Mouse (Mus musculus): ENCODE measurements around the gene Ugt1a1. TPM values are rescaled to one million over a fixed set of nuclear protein-coding genes. Genes with fewer than 3 reads are reported as not detected.

Ugt1a1 gene
- polyA plus RNA-seq, 1 experiment = 0.47 TPM

- WGBS = 86% methylated on average over 1 of the region's 1 CpGs
- no peaks in the 10 kb centered on the region for H3K36me3 ChIP-seq (ENCODE audit: control insufficient read depth, insufficient read depth, low read length)
- H3K4me3 ChIP-seq (ENCODE audit: control insufficient read depth, insufficient read depth, low read length) = no peak overlapping the region
- H3K4me1 ChIP-seq (replicated peaks; ENCODE audit: control insufficient read depth, insufficient read depth, low read length) = no peaks in the 10 kb centered on the region
- TF ChIP-seq CTCF (IDR thresholded peaks at IDR 0.05; ENCODE audit: borderline replicate concordance, control insufficient read depth, extremely low read depth, insufficient read depth, low read length, poor library complexity) (no peak), POLR2A (IDR thresholded peaks at IDR 0.05; ENCODE audit: control insufficient read depth, extremely low read depth, insufficient read depth, low read length, poor library complexity) (no peak)
- H3K27ac ChIP-seq (ENCODE audit: control insufficient read depth, insufficient read depth, low read length) = no peak overlapping the region
- no peaks in the 10 kb centered on the region for H3K27me3 ChIP-seq (ENCODE audit: control insufficient read depth, insufficient read depth, low read length)
- DNase-seq = no peak
Measured at GRCm38 (mm10) chr1:88213061-88213460, 1.3 kb downstream of the Ugt1a1 start.

GRCm38 (mm10) chr1:88213766-88214461, 2.2 kb downstream of the Ugt1a1 start:
- H3K4me1 ChIP-seq (replicated peaks; ENCODE audit: control insufficient read depth, insufficient read depth, low read length) = no peaks in the 10 kb centered on the region

GRCm38 (mm10) chr1:88214462-88214952, 2.7 kb downstream of the Ugt1a1 start:
- 85% methylated on average over 2 of the region's 2 CpGs for WGBS
- H3K36me3 ChIP-seq (ENCODE audit: control insufficient read depth, insufficient read depth, low read length) = no peaks in the 10 kb centered on the region
- no peak for DNase-seq
- H3K4me3 ChIP-seq (ENCODE audit: control insufficient read depth, insufficient read depth, low read length) = no peak overlapping the region
- H3K27ac ChIP-seq (ENCODE audit: control insufficient read depth, insufficient read depth, low read length) = no peak overlapping the region
- H3K27me3 ChIP-seq (ENCODE audit: control insufficient read depth, insufficient read depth, low read length) = no peaks in the 10 kb centered on the region
- H3K4me1 ChIP-seq (replicated peaks; ENCODE audit: control insufficient read depth, insufficient read depth, low read length) = no peaks in the 10 kb centered on the region
- TF ChIP-seq CTCF (IDR thresholded peaks at IDR 0.05; ENCODE audit: borderline replicate concordance, control insufficient read depth, extremely low read depth, insufficient read depth, low read length, poor library complexity) (no peak), POLR2A (IDR thresholded peaks at IDR 0.05; ENCODE audit: control insufficient read depth, extremely low read depth, insufficient read depth, low read length, poor library complexity) (no peak)

More at GRCm38 (mm10) chr1:88213766-88214461, 2.2 kb downstream of the Ugt1a1 start:
- Histone ChIP-seq H3K36me3 (ENCODE audit: control insufficient read depth, insufficient read depth, low read length) (no peaks in the 10 kb centered on the region), H3K27ac (ENCODE audit: control insufficient read depth, insufficient read depth, low read length) (no peak overlapping the region), H3K27me3 (ENCODE audit: control insufficient read depth, insufficient read depth, low read length) (no peaks in the 10 kb centered on the region), H3K4me3 (ENCODE audit: control insufficient read depth, insufficient read depth, low read length) (no peak overlapping the region)
- WGBS = 90% methylated on average over 2 of the region's 2 CpGs
- no peak for TF ChIP-seq CTCF (IDR thresholded peaks at IDR 0.05; ENCODE audit: borderline replicate concordance, control insufficient read depth, extremely low read depth, insufficient read depth, low read length, poor library complexity)
- no peak for TF ChIP-seq POLR2A (IDR thresholded peaks at IDR 0.05; ENCODE audit: control insufficient read depth, extremely low read depth, insufficient read depth, low read length, poor library complexity)
- DNase-seq = no peak

GRCm38 (mm10) chr1:88215466-88216380, 4.0 kb downstream of the Ugt1a1 start:
- no peaks in the 10 kb centered on the region for H3K4me1 ChIP-seq (replicated peaks; ENCODE audit: control insufficient read depth, insufficient read depth, low read length)
- 73% methylated on average over 10 of the region's 10 CpGs for WGBS
- no peak for DNase-seq
- H3K27ac ChIP-seq (ENCODE audit: control insufficient read depth, insufficient read depth, low read length) = no peak overlapping the region
- H3K27me3 ChIP-seq (ENCODE audit: control insufficient read depth, insufficient read depth, low read length) = no peaks in the 10 kb centered on the region
- TF ChIP-seq POLR2A (IDR thresholded peaks at IDR 0.05; ENCODE audit: control insufficient read depth, extremely low read depth, insufficient read depth, low read length, poor library complexity) = no peak
- no peak for TF ChIP-seq CTCF (IDR thresholded peaks at IDR 0.05; ENCODE audit: borderline replicate concordance, control insufficient read depth, extremely low read depth, insufficient read depth, low read length, poor library complexity)
- H3K36me3 ChIP-seq (ENCODE audit: control insufficient read depth, insufficient read depth, low read length) = no peaks in the 10 kb centered on the region
- H3K4me3 ChIP-seq (ENCODE audit: control insufficient read depth, insufficient read depth, low read length) = no peak overlapping the region

GRCm38 (mm10) chr1:88216551-88216950, 4.8 kb downstream of the Ugt1a1 start:
- Histone ChIP-seq H3K4me3 (ENCODE audit: control insufficient read depth, insufficient read depth, low read length) (no peak overlapping the region), H3K27me3 (ENCODE audit: control insufficient read depth, insufficient read depth, low read length) (no peaks in the 10 kb centered on the region), H3K36me3 (ENCODE audit: control insufficient read depth, insufficient read depth, low read length) (no peaks in the 10 kb centered on the region), H3K4me1 (replicated peaks; ENCODE audit: control insufficient read depth, insufficient read depth, low read length) (no peaks in the 10 kb centered on the region), H3K27ac (ENCODE audit: control insufficient read depth, insufficient read depth, low read length) (no peak overlapping the region)
- TF ChIP-seq POLR2A (IDR thresholded peaks at IDR 0.05; ENCODE audit: control insufficient read depth, extremely low read depth, insufficient read depth, low read length, poor library complexity) (no peak), CTCF (IDR thresholded peaks at IDR 0.05; ENCODE audit: borderline replicate concordance, control insufficient read depth, extremely low read depth, insufficient read depth, low read length, poor library complexity) (no peak)
- DNase-seq = no peak
- 65% methylated on average over 2 of the region's 2 CpGs for WGBS

GRCm38 (mm10) chr1:88217144-88217543, 5.4 kb downstream of the Ugt1a1 start:
- TF ChIP-seq CTCF (IDR thresholded peaks at IDR 0.05; ENCODE audit: borderline replicate concordance, control insufficient read depth, extremely low read depth, insufficient read depth, low read length, poor library complexity) (no peak), POLR2A (IDR thresholded peaks at IDR 0.05; ENCODE audit: control insufficient read depth, extremely low read depth, insufficient read depth, low read length, poor library complexity) (no peak)
- Histone ChIP-seq H3K27me3 (ENCODE audit: control insufficient read depth, insufficient read depth, low read length) (no peaks in the 10 kb centered on the region), H3K4me3 (ENCODE audit: control insufficient read depth, insufficient read depth, low read length) (no peak overlapping the region), H3K36me3 (ENCODE audit: control insufficient read depth, insufficient read depth, low read length) (no peaks in the 10 kb centered on the region), H3K4me1 (replicated peaks; ENCODE audit: control insufficient read depth, insufficient read depth, low read length) (no peaks in the 10 kb centered on the region), H3K27ac (ENCODE audit: control insufficient read depth, insufficient read depth, low read length) (no peak overlapping the region)
- 62% methylated on average over 2 of the region's 2 CpGs for WGBS
- no peak for DNase-seq
